Mouse (Mus musculus) mesoderm, embryonic 11.5 days (tissue): ENCODE measurements at regions not wholly inside any gene's neighbourhood (a gene's known extent, or its start where the extent isn't known, plus 50 kb on each side); places are given as distances from the start of the nearest gene placed in this dataset.

Experiments
- DNase-seq: peaks from one replicate; pipeline ENCODE4 v3.0.0-alpha.2; 2012; ENCODE audit warnings: low read depth, low spot score

GRCm38 (mm10) chr6:99827625-99828024 is 101.4 kb upstream of the Prok2 start:
- no peak for DNase-seq

- peak; percentile 25 for DNase-seq
Observed at GRCm38 (mm10) chr6:99824808-99825207, 98.6 kb upstream of the Prok2 start.

- no peak for DNase-seq
Observed at GRCm38 (mm10) chr6:99822471-99822870, 96.3 kb upstream of the Prok2 start.

GRCm38 (mm10) chr6:99819255-99819929 is 93.2 kb upstream of the Prok2 start:
- DNase-seq = peak; percentile 23

- DNase-seq = no peak
Observed at GRCm38 (mm10) chr6:99818486-99818885, 92.3 kb upstream of the Prok2 start.

GRCm38 (mm10) chr6:99817245-99817644 is 91.1 kb upstream of the Prok2 start:
- no peak for DNase-seq

GRCm38 (mm10) chr6:99813102-99813501 is 86.9 kb upstream of the Prok2 start:
- no peak for DNase-seq

- no peak for DNase-seq
Observed at GRCm38 (mm10) chr6:99811842-99812241, 85.7 kb upstream of the Prok2 start.

GRCm38 (mm10) chr6:99810974-99811798 is 85.0 kb upstream of the Prok2 start:
- no peak for DNase-seq

GRCm38 (mm10) chr6:99804905-99805245 is 78.7 kb upstream of the Prok2 start:
- DNase-seq = no peak

GRCm38 (mm10) chr6:99803983-99804904 is 78.1 kb upstream of the Prok2 start:
- DNase-seq = peak; percentile 89

GRCm38 (mm10) chr6:99800919-99801318 is 74.7 kb upstream of the Prok2 start:
- DNase-seq = no peak

GRCm38 (mm10) chr6:99800324-99800723 is 74.1 kb upstream of the Prok2 start:
- DNase-seq = peak; percentile 60

- DNase-seq = no peak
Observed at GRCm38 (mm10) chr6:99796390-99796789, 70.2 kb upstream of the Prok2 start.

GRCm38 (mm10) chr6:99793546-99793945 is 67.4 kb upstream of the Prok2 start:
- peak; percentile 47 for DNase-seq

- DNase-seq = no peak
Observed at GRCm38 (mm10) chr6:99792353-99792752, 66.2 kb upstream of the Prok2 start.

GRCm38 (mm10) chr6:99786977-99787376 is 60.8 kb upstream of the Prok2 start:
- DNase-seq = no peak

- no peak for DNase-seq
Observed at GRCm38 (mm10) chr6:99785212-99785611, 59.0 kb upstream of the Prok2 start.

GRCm38 (mm10) chr6:99784804-99785203 is 58.6 kb upstream of the Prok2 start:
- no peak for DNase-seq

GRCm38 (mm10) chr6:99784285-99784684 is 58.1 kb upstream of the Prok2 start:
- DNase-seq = no peak

GRCm38 (mm10) chr6:99782996-99783395 is 56.8 kb upstream of the Prok2 start:
- no peak for DNase-seq
